Mouse (Mus musculus) heart, embryonic 11.5 days (tissue): ENCODE measurements around the gene Samsn1. TPM values are rescaled to one million over a fixed set of nuclear protein-coding genes. Genes with fewer than 3 reads are reported as not detected.

Source experiments
- ATAC-seq: fragments of 200-750 bp; cut with Nextera tagmentation; replicated peaks from 2 replicates; pipeline ENCODE4 v1.8.0; 2017; ENCODE audit warnings: moderate library complexity; ENCODE audit not compliant: insufficient number of reproducible peaks, low FRiP score, low TSS enrichment
- H3K27ac ChIP-seq: fragments of 300-500 bp; sonication (generic); 2 replicates; pipeline ENCODE4 v1.5.1; 2014; ENCODE audit warnings: mild to moderate bottlenecking, low read depth, low read length
- H3K27me3 ChIP-seq: fragments of 300-500 bp; sonication (generic); 2 replicates; pipeline ENCODE4 v1.6.1; 2014; ENCODE audit warnings: mild to moderate bottlenecking, low read length, mixed read lengths; ENCODE audit not compliant: control insufficient read depth, insufficient read depth
- H3K36me3 ChIP-seq: fragments of 300-500 bp; sonication (generic); 2 replicates; pipeline ENCODE4 v1.6.1; 2014; ENCODE audit warnings: mild to moderate bottlenecking, low read length, moderate library complexity, mixed read lengths; ENCODE audit not compliant: control insufficient read depth, insufficient read depth
- H3K4me1 ChIP-seq: fragments of 300-500 bp; sonication (generic); 2 replicates; pipeline ENCODE4 v1.6.1; 2014; ENCODE audit warnings: low read length; ENCODE audit not compliant: control insufficient read depth, insufficient read depth
- H3K4me2 ChIP-seq: fragments of 300-500 bp; sonication (generic); 2 replicates; pipeline ENCODE4 v1.6.1; 2014; ENCODE audit warnings: mild to moderate bottlenecking, moderate library complexity
- H3K4me3 ChIP-seq: fragments of 300-500 bp; sonication (generic); 2 replicates; pipeline ENCODE4 v1.5.1; 2014; ENCODE audit warnings: low read depth, low read length
- H3K9ac ChIP-seq: fragments of 300-500 bp; sonication (generic); 2 replicates; pipeline ENCODE4 v1.6.1; 2014; ENCODE audit warnings: mild to moderate bottlenecking, low read depth, low read length, moderate library complexity
- H3K9me3 ChIP-seq: fragments of 300-500 bp; sonication (generic); replicated peaks from 2 replicates; pipeline ENCODE4 v1.6.1; 2016; ENCODE audit warnings: low read length; ENCODE audit not compliant: control insufficient read depth
- WGBS: fragments of 180-500 bp; shearing (Covaris S2); extraction: QIAGEN DNeasy Blood & Tissue Kit; methylation state at CpG from one replicate; pipeline ENCODE4 v1.1.7; 2014; ENCODE audit not compliant: insufficient replicate concordance; 5-methylcytosine and 5-hydroxymethylcytosine counted together
- polyA plus RNA-seq: library from polyadenylated mRNA; unstranded; fragments of >200 nt; fragmentation: Nextera tagmentation; extraction: Ambion mirVana; gene quantifications from 2 replicates; pipeline ENCODE4 v1.2.1, GENCODE M21; 2014

Samsn1 gene
- polyA plus RNA-seq, 1 experiment from 2014 or later, result 1.5 TPM

- no peaks in the 10 kb centered on the region for H3K9me3 ChIP-seq
- no peaks in the 10 kb centered on the region for H3K27me3 ChIP-seq
- no peak overlapping the region for H3K4me2 ChIP-seq
- 76% methylated on average over 4 of the region's 4 CpGs for WGBS
- H3K27ac ChIP-seq, result no peak overlapping the region
- no peak overlapping the region for H3K4me3 ChIP-seq
- ATAC-seq, result no peak
- no peak overlapping the region for H3K9ac ChIP-seq
- no peaks in the 10 kb centered on the region; the same call in 1 of the 2 replicates for H3K4me1 ChIP-seq
- H3K36me3 ChIP-seq, result no peaks in the 10 kb centered on the region
Measured at GRCm38 (mm10) chr16:75919298-75919697, 102.8 kb downstream of the Samsn1 start.

GRCm38 (mm10) chr16:75917712-75918111, 104.4 kb downstream of the Samsn1 start:
- 34% methylated on average over 5 of the region's 5 CpGs for WGBS

GRCm38 (mm10) chr16:75912051-75912450, 110.0 kb downstream of the Samsn1 start:
- 83% methylated on average over 5 of the region's 5 CpGs for WGBS
- H3K27ac ChIP-seq, result no peak overlapping the region
- H3K27me3 ChIP-seq, result no peaks in the 10 kb centered on the region
- H3K36me3 ChIP-seq, result no peaks in the 10 kb centered on the region
- no peaks in the 10 kb centered on the region for H3K4me1 ChIP-seq
- no peak overlapping the region for H3K4me3 ChIP-seq
- ATAC-seq, result no peak
- H3K4me2 ChIP-seq, result no peak overlapping the region
- no peaks in the 10 kb centered on the region for H3K9me3 ChIP-seq
- no peak overlapping the region for H3K9ac ChIP-seq

More at GRCm38 (mm10) chr16:75917712-75918111, 104.4 kb downstream of the Samsn1 start:
- Histone ChIP-seq H3K4me3 (no peak overlapping the region), H3K4me1 (no peaks in the 10 kb centered on the region; the same call in 1 of the 2 replicates), H3K9me3 (no peaks in the 10 kb centered on the region), H3K9ac (no peak overlapping the region), H3K4me2 (no peak overlapping the region), H3K36me3 (no peaks in the 10 kb centered on the region), H3K27me3 (no peaks in the 10 kb centered on the region), H3K27ac (no peak overlapping the region)
- ATAC-seq, result no peak

GRCm38 (mm10) chr16:75908635-75909494, 113.2 kb downstream of the Samsn1 start:
- Histone ChIP-seq H3K27me3 (no peaks in the 10 kb centered on the region), H3K4me3 (no peak overlapping the region), H3K27ac (no peak overlapping the region), H3K4me1 (no peaks in the 10 kb centered on the region), H3K9me3 (no peaks in the 10 kb centered on the region), H3K4me2 (peak overlapping the region; percentile 2; the same call in 1 of the 2 replicates), H3K36me3 (no peaks in the 10 kb centered on the region), H3K9ac (no peak overlapping the region)
- 57% methylated on average over 8 of the region's 8 CpGs for WGBS
- ATAC-seq, result no peak

- no peak for ATAC-seq
- Histone ChIP-seq H3K9me3 (no peaks in the 10 kb centered on the region), H3K27me3 (no peaks in the 10 kb centered on the region), H3K9ac (no peak overlapping the region), H3K4me2 (no peak overlapping the region), H3K4me1 (no peaks in the 10 kb centered on the region), H3K36me3 (no peaks in the 10 kb centered on the region), H3K27ac (no peak overlapping the region), H3K4me3 (no peak overlapping the region)
- 62% methylated on average over 2 of the region's 2 CpGs for WGBS
Measured at GRCm38 (mm10) chr16:75906790-75907189, 115.3 kb downstream of the Samsn1 start.

GRCm38 (mm10) chr16:75906260-75906659, 115.8 kb downstream of the Samsn1 start:
- no peak for ATAC-seq
- Histone ChIP-seq H3K27ac (no peak overlapping the region), H3K9me3 (no peaks in the 10 kb centered on the region), H3K4me1 (no peaks in the 10 kb centered on the region), H3K4me2 (no peak overlapping the region), H3K4me3 (no peak overlapping the region), H3K27me3 (no peaks in the 10 kb centered on the region), H3K36me3 (no peaks in the 10 kb centered on the region), H3K9ac (no peak overlapping the region)
- 90% methylated on average over 1 of the region's 1 CpGs for WGBS

DNA sequence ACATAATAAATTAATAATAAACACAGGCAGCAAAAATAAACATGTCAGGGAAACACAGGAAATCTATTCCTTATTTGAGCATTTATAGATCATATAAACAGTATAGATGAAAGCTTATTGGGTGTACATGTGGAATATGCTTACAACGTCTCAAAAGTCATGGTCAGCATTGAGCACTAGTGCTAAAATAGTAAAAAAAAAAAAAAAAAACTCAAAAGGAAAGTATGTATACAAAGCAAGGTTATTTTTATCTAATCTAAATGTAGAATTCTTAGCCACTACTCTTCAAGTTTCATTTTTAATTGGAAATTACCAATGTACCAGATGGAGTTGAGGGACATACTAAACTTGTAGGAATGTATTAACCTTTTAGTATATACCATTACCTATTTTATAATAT, 116.8 kb downstream of the Samsn1 start:
- Histone ChIP-seq H3K4me2 (no peak overlapping the region), H3K4me3 (no peak overlapping the region), H3K4me1 (no peaks in the 10 kb centered on the region), H3K9me3 (no peaks in the 10 kb centered on the region), H3K36me3 (no peaks in the 10 kb centered on the region), H3K27me3 (no peaks in the 10 kb centered on the region), H3K27ac (no peak overlapping the region), H3K9ac (no peak overlapping the region)
- WGBS, result 62% methylated on average over 1 of the region's 1 CpGs
- ATAC-seq, result no peak

- Histone ChIP-seq H3K27me3 (no peaks in the 10 kb centered on the region), H3K36me3 (no peaks in the 10 kb centered on the region), H3K27ac (no peak overlapping the region), H3K4me2 (no peak overlapping the region), H3K4me1 (no peaks in the 10 kb centered on the region), H3K4me3 (no peak overlapping the region), H3K9ac (no peak overlapping the region), H3K9me3 (no peaks in the 10 kb centered on the region)
- no peak for ATAC-seq
- WGBS, result 90% methylated on average over 4 of the region's 4 CpGs
Measured at GRCm38 (mm10) chr16:75904072-75904471, 118.0 kb downstream of the Samsn1 start.

- no peak overlapping the region for H3K9ac ChIP-seq
- H3K27me3 ChIP-seq, result no peaks in the 10 kb centered on the region
- no peak for ATAC-seq
- no peak overlapping the region for H3K4me2 ChIP-seq
- no peaks in the 10 kb centered on the region for H3K4me1 ChIP-seq
- H3K9me3 ChIP-seq, result no peaks in the 10 kb centered on the region
- H3K36me3 ChIP-seq, result no peaks in the 10 kb centered on the region
- H3K4me3 ChIP-seq, result no peak overlapping the region
- no peak overlapping the region for H3K27ac ChIP-seq
- WGBS, result 74% methylated on average over 3 of the region's 3 CpGs
Measured at GRCm38 (mm10) chr16:75903028-75903427, 119.1 kb downstream of the Samsn1 start.
